Mouse (Mus musculus) megakaryocyte, embryonic 14.5 days (primary cell): Measurements from ENCODE around the gene Plin2.

Experiments
- FLI1 ChIP-seq: IDR thresholded peaks from 2 replicates; pipeline ENCODE4 v1.6.1; 2012; ENCODE audit warnings: low read length, inconsistent platforms, mixed read lengths
- GATA1 ChIP-seq: IDR thresholded peaks from 3 replicates; pipeline ENCODE4 v1.6.1; 2012; ENCODE audit warnings: mixed read lengths, low read length, inconsistent platforms, borderline replicate concordance

DNA sequence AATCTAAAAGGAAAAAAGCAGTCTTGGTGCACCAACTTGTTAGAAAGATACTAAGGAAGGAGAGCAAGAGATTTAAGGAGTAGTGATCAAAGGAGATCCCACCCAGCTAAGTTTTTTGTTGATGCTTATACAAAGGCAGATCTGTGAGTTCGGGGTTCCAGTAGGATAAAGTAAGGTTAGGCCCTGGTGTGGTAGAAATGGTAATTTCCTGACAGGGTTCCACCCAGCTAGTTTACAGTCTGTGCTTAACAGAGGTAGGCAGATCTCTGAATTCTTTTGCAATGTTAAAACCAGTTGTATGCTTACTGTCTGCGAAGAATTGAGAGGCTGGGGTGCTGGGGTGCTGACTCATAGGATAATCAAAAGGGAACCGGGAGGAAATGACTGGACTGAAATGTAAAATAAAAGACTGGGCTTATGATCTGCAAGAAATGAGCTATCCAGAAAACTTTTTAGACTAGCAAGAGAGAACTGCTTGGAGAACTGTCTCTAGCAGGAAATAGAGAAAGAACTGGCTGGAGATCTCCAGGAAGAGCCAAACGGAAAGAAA is 40.9 kb upstream of the Plin2 start:
- no peak for TF ChIP-seq GATA1
- TF ChIP-seq FLI1 = no peak
